ENCODE assay signal across 20 mouse cellular contexts in genomic region chr9:43351015-43351414, GRCm38 (mm10). TPM values are rescaled to one million over a fixed set of nuclear protein-coding genes. Genes with fewer than 3 reads are reported as not detected.
"Had no signal": no experiment of that assay in that cellular context is flagged by ENCODE, and none has a peak within 500 bp of the region (broad histone marks: within the 10 kb centered on the region; RNA-seq: fewer than 3 reads in every experiment).

No protein-coding gene starts in this region.

- H3K4me2 ChIP-seq: liver, embryonic 15.5 days; lung, embryonic 15.5 days; midbrain, embryonic 11.5 days; midbrain, embryonic 13.5 days; midbrain, embryonic 15.5 days had no signal

- H3K4me3 ChIP-seq: liver, embryonic 15.5 days; lung, embryonic 15.5 days; megakaryocyte, embryonic 14.5 days; midbrain, embryonic 13.5 days; midbrain, embryonic 15.5 days had no signal

- H3K4me1 ChIP-seq: liver, embryonic 15.5 days; lung, embryonic 15.5 days; megakaryocyte, embryonic 14.5 days; midbrain, embryonic 15.5 days had no signal

- ATAC-seq: liver, postnatal 0 days; lung, postnatal 0 days; midbrain, embryonic 13.5 days; midbrain, embryonic 15.5 days had no signal

- H3K9ac ChIP-seq: liver, embryonic 15.5 days; liver, postnatal 0 days; lung, embryonic 15.5 days; midbrain, embryonic 13.5 days; midbrain, embryonic 15.5 days had no signal

- H3K9me3 ChIP-seq: liver, embryonic 15.5 days; lung, embryonic 15.5 days; megakaryocyte, embryonic 14.5 days; midbrain, embryonic 13.5 days; midbrain, embryonic 15.5 days had no signal

- H3K27me3 ChIP-seq: lung, embryonic 15.5 days had no signal

- H3K36me3 ChIP-seq: liver, embryonic 15.5 days; lung, embryonic 15.5 days; midbrain, embryonic 13.5 days; midbrain, embryonic 15.5 days had no signal

- DNase-seq: liver, postnatal 0 days; lung, adult 2 months; lung, postnatal 14 days; lung, postnatal 36 days; right cerebral cortex, postnatal 25 days; right cerebral cortex, postnatal 4 days; spleen, adult 18-20 months; thymus, adult 18-20 months; thymus, postnatal 14 days; thymus, postnatal 36 days had no signal

- H3K27ac ChIP-seq: liver, embryonic 15.5 days; lung, embryonic 15.5 days; macrophage; midbrain, embryonic 13.5 days; midbrain, embryonic 15.5 days had no signal

RNA-seq across cellular contexts. Expression of gene Trim29, which starts 40.4 kb away (rescaled TPM):
- total RNA-seq: megakaryocyte progenitor cell, adult 5-6 weeks; monocyte, adult 5-6 weeks had no signal
